Mouse (Mus musculus) mesoderm, embryonic 11.5 days (tissue): ENCODE measurements around the gene Mus81.
"Not testable (repeated sequence)": the region's sequence is repeated elsewhere in the genome, so short reads cannot be mapped to it uniquely, and the experiment has no call there.

Experiments used
- DNase-seq: peaks from one replicate; pipeline ENCODE4 v3.0.0-alpha.2; 2012; ENCODE audit warnings: low read depth, low spot score

Gene Mus81

DNA sequence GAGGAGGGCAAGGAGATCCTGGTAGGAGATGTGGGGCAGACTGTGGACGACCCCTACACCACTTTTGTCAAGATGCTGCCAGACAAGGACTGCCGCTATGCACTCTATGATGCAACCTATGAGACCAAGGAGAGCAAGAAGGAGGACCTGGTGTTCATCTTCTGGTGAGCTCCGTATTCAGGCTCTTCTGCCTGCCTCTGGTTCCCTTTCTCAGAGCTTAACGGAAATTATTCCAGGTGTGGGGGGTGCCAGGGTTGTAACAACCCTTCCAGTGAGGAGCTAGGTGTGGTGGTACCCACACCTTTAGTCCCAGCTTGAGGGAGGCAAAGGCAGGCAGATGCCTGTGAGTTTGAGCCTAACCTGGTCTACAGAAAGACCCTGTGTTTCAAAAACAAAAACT is 4.4 kb upstream of the Mus81 start:
- no peak for DNase-seq

- peak; percentile 78 for DNase-seq
Observed at GRCm38 (mm10) chr19:5490898-5491708, 2.9 kb upstream of the Mus81 start.

GRCm38 (mm10) chr19:5490313-5490897 is 2.2 kb upstream of the Mus81 start, which contains the start of gene Cfl1:
TSS of gene Cfl1 (plus strand) at chr19:5490455.
- DNase-seq, result peak; percentile 96

- not testable (repeated sequence) for DNase-seq
Observed at GRCm38 (mm10) chr19:5489721-5490120, 1.5 kb upstream of the Mus81 start.

DNA sequence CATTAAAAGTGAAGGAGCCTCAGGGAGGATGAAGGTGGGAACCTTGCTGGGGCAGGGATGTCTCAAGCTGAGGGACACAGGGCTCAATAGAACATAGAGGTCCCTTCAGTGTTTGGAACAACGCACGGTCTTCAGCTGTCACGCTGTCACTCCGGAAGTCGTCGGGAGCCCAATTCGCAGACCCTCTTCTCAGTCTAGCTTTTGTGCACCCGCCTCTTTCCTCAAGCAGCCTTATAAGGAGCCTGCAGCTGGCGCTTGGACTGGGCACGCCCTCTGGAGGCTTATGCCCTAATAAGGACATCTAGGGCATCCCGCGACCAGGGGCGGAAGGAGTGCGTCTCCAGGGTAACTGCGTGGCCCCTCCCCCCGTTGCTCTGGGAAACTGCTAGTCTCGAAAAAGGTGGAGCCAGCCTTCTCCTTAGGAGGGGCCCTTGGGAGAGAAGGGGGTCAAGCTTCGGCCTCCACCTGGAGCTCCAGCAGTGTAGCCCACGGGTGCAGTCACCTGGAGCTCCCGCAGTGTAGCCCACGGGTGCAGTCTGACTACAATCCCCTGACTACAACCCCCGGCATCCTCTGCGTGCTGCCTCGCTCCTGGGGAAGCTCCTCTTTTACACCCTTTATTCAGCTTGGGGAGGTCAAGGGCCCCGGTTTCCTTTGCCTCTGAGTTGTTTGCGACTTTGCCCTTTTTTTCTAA is 823 bp upstream of the Mus81 start:
- peak; percentile 98 for DNase-seq

GRCm38 (mm10) chr19:5486771-5487170 is 1.4 kb downstream of the Mus81 start:
- DNase-seq, result no peak

DNA sequence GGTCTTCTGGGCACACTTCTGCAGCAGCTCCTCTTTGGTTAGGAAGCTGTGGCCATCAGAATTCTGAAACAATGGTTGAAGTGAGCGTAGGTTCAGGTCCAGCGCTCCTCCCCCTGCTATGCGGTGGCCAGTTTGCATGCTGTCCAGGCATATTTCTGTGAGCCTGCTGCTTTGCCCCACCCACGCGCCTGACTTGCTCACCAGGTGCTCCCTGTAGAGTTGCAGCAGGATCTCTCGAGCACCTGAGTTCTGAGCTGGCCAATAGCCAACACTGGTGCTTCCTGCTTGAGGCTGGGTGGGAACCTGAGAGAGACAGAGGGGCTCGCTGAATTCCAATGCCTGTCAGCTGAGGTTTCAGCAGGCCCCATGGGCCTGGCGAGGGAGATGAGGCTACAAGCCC is 1.9 kb downstream of the Mus81 start:
- no peak for DNase-seq

DNA sequence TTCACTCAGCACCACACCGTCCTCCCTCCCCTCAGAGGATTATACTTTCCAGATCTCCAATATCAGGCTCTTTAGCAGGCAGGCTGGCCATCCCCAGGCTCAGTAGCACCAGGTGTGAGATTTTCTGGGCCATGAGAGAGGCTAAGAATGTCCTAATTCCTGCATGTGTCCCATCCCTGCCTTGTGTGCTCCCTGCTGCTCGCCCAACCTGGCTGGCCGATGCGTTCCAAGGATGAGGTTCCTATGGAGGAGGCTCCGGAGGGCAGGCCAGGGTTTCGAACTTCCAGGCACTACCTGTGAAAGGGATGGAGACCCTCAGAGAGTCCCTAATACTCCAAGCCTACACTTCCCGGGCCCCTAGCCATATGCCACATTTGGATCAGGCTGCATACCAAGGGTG is 2.4 kb downstream of the Mus81 start:
- DNase-seq, result no peak

DNA sequence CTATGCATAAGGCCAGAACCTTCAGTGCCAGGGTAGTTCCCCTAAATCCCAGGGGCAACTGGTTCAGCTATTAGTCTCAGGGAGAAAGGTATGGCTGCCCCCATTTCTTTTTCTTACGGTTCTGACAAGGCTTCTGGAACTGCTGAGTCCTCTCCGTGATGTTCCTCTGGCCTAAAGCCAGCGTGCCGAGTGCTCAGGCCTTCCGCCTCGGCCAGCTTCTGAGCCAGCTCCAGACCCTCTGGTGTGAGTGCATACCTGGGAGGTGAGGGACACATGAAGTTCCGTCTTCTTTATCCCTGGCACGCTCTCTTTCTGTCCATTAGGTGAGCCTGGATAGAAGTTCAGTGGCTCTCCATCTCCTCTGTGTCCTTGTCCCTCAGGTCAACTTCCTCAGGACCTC is 2.8 kb downstream of the Mus81 start:
- DNase-seq, result no peak

DNA sequence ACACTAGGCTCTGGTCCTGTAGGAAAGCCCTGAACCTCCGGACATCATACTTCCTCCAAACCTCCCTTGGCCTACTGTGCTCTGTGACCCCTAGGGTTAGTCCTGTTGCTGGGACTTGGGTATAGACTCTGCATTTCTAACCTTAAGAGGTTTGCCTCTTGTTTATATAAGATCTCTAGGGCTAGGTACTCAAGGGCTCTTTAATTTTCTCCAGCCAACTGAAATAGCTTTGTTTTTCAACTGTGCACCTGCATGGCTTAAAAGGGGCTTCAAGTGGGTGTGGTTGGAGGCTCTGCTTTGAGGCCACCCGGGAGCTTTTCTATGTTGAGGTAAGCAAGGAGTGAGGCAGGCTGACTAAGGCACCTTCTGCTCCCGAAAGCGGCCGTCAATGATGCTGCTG is 3.7 kb downstream of the Mus81 start:
- no peak for DNase-seq

GRCm38 (mm10) chr19:5483386-5484359 is 4.5 kb downstream of the Mus81 start:
- DNase-seq, result no peak

GRCm38 (mm10) chr19:5481398-5481797 is 6.8 kb downstream of the Mus81 start:
- DNase-seq, result no peak

DNA sequence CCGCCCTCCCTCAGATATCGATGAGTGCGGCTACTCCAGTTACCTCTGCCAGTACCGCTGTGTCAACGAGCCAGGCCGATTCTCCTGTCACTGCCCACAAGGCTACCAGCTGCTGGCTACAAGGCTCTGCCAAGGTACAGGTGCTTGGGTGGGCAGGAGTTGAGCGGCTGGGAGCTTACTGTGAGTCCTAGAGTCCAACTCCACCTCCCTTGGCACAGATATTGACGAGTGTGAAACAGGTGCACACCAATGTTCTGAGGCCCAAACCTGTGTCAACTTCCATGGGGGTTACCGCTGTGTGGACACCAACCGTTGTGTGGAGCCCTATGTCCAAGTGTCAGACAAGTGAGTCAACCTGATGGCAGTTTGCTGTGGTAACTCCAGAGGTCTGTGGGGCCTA is 8.2 kb downstream of the Mus81 start:
- DNase-seq, result no peak

GRCm38 (mm10) chr19:5477668-5478300 is 10.4 kb downstream of the Mus81 start:
- no peak for DNase-seq

GRCm38 (mm10) chr19:5477004-5477667 is 11.1 kb downstream of the Mus81 start:
- DNase-seq, result no peak

GRCm38 (mm10) chr19:5475069-5475714 is 13.0 kb downstream of the Mus81 start:
- DNase-seq, result no peak

DNA sequence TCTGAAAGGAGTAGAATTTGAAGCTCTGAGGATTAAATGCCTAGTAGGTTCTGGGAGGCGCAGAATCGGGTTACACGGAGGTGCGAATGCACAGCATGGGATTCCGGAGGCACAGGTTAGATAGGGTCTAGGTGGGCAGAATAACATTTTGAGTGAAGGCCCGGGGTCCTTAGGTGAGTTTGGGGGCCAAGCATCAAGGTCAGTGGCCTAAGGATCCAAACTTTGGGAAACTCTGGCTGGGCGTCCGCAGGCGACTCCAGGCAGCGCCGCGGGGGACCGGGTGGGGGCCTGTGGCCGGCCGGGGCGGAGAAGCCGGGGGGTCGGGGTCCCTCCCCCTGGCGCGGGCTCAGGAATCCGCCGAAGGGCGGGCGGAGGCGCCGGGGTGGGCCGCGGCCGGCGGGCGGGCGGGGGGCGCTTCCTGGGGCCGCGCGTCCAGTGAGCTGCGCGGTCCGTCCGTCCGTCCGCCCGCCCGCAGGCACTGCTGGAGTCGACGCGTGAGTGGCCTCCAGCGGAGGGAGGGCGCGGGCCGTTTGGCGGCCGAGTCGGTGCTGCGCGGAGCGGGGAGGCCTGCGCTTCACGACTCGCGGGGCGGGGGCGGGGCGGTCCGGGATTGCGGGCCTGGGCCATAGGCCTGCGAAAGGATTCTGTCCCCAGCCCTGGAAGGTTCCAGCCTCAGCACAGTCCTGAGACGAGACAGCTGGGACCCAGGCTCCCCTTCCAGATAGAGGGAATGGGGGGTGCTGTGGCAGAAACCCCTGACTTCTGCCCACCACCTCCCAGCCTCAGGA is 13.7 kb downstream of the Mus81 start:
- DNase-seq, result peak; percentile 23

GRCm38 (mm10) chr19:5473720-5474119 is 14.5 kb downstream of the Mus81 start, which contains the start of gene Efemp2:
TSS of gene Efemp2 (plus strand) at chr19:5473954.
- peak; percentile 76 for DNase-seq

DNA sequence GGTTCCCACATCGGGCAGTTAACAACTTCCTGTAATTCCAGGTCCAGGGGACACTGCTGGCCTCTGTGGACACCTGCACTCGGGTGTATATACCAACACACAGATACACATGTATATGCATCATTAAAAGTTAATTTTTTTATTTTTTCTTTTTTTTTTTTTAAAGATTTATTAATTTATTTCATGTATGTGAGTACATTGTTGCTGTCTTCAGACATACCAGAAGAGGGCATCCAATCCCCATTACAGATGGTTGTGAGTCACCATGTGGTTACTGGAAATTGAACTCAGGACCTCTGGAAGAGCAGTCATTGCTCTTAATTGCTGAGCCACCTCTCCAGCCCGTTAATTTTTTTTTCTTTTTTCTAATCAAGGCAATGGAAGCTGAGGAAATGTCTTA is 15.3 kb downstream of the Mus81 start:
- no peak for DNase-seq
